Mouse (Mus musculus) olfactory bulb, adult 2 months (tissue): Measurements from ENCODE around the gene Sorl1. TPM values are rescaled to one million over a fixed set of nuclear protein-coding genes. Genes with fewer than 3 reads are reported as not detected.

Experiments
- H3K27ac ChIP-seq: fragments of 200-500 bp; 2 replicates; pipeline ENCODE4 v1.5.1; 2012; ENCODE audit warnings: low read depth, low read length; ENCODE audit not compliant: insufficient read depth
- H3K4me1 ChIP-seq: fragments of 200-500 bp; 2 replicates; pipeline ENCODE4 v1.6.1; 2012; ENCODE audit warnings: low read length; ENCODE audit not compliant: control insufficient read depth, insufficient read depth
- H3K4me3 ChIP-seq: fragments of 200-500 bp; 2 replicates; pipeline ENCODE4 v1.5.1; 2012; ENCODE audit warnings: mild to moderate bottlenecking, low read depth, low read length, moderate library complexity; ENCODE audit not compliant: insufficient read depth
- CTCF ChIP-seq: fragments of 200-500 bp; IDR thresholded peaks from 2 replicates; pipeline ENCODE4 v1.5.1; 2012; ENCODE audit warnings: low read depth, mild to moderate bottlenecking, low read length, moderate library complexity; ENCODE audit not compliant: insufficient read depth
- POLR2A ChIP-seq: fragments of 200-500 bp; IDR thresholded peaks from 2 replicates; pipeline ENCODE4 v1.6.1; 2012; ENCODE audit warnings: mild to moderate bottlenecking, low read depth, low read length, moderate library complexity; ENCODE audit not compliant: insufficient read depth
- WGBS: fragments of 180-500 bp; shearing (Covaris S2); methylation state at CpG from one replicate; pipeline ENCODE4 v1.1.7; 2018; 5-methylcytosine and 5-hydroxymethylcytosine counted together
- polyA plus RNA-seq: library from polyadenylated mRNA; stranded (reverse); fragments of >200 nt; gene quantifications from 2 replicates; pipeline ENCODE4 v1.2.4, GENCODE M21; 2012; ENCODE audit warnings: low replicate concordance; ENCODE audit not compliant: missing spikeins, insufficient read depth, insufficient read length

The Sorl1 gene
- polyA plus RNA-seq, 1 experiment: not detected

GRCm38 (mm10) chr9:41915571-41915970, 208.5 kb downstream of the Sorl1 start:
- WGBS: 72% methylated on average over 8 of the region's 8 CpGs
- no peak for TF ChIP-seq POLR2A
- TF ChIP-seq CTCF: no peak
- Histone ChIP-seq H3K4me3 (no peak overlapping the region), H3K4me1 (peaks cover 7% of the 10 kb centered on the region), H3K27ac (no peak overlapping the region)

Other genes with a start within 250 kb of the Sorl1 start
- not detected in 2 replicates for gene Sc5d, start 140.0 kb upstream of the Sorl1 start, polyA plus RNA-seq